Mouse (Mus musculus) midbrain, postnatal 0 days (tissue): ENCODE results near the gene Trp73. TPM values are rescaled to one million over a fixed set of nuclear protein-coding genes. Genes with fewer than 3 reads are reported as not detected.

Source experiments
- ATAC-seq: fragments of 200-750 bp; cut with Nextera tagmentation; 2 replicates; pipeline ENCODE4 v1.8.0; 2017; ENCODE audit warnings: moderate number of reproducible peaks, mild to moderate bottlenecking, moderate TSS enrichment, moderate library complexity; ENCODE audit not compliant: low FRiP score
- DNase-seq: peaks from one replicate; pipeline ENCODE4 v3.0.0-alpha.2; 2015; ENCODE audit warnings: low spot score
- H3K27ac ChIP-seq: fragments of 300-500 bp; sonication (generic); 2 replicates; pipeline ENCODE4 v1.5.1; 2014; ENCODE audit warnings: low read depth, mild to moderate bottlenecking, low read length, mixed read lengths
- H3K27me3 ChIP-seq: fragments of 300-500 bp; sonication (generic); 2 replicates; pipeline ENCODE4 v1.6.1; 2014; ENCODE audit warnings: low read length, control low read depth, mixed read lengths; ENCODE audit not compliant: insufficient read depth
- H3K36me3 ChIP-seq: fragments of 300-500 bp; sonication (generic); 2 replicates; pipeline ENCODE4 v1.6.1; 2014; ENCODE audit warnings: low read length, control low read depth, mixed read lengths; ENCODE audit not compliant: insufficient read depth
- H3K4me1 ChIP-seq: fragments of 300-500 bp; sonication (generic); 2 replicates; pipeline ENCODE4 v1.6.1; 2014; ENCODE audit warnings: mild to moderate bottlenecking, control low read depth, antibody characterized with exemption, low read length, mixed read lengths; ENCODE audit not compliant: insufficient read depth
- H3K4me2 ChIP-seq: fragments of 300-500 bp; sonication (generic); 2 replicates; pipeline ENCODE4 v1.6.1; 2014; ENCODE audit warnings: low read depth, mild to moderate bottlenecking, low read length, mixed read lengths; ENCODE audit not compliant: poor library complexity, severe bottlenecking
- H3K4me3 ChIP-seq: fragments of 300-500 bp; sonication (generic); 2 replicates; pipeline ENCODE4 v1.5.1; 2014; ENCODE audit warnings: low read depth, mild to moderate bottlenecking, low read length, moderate library complexity
- H3K9ac ChIP-seq: fragments of 300-500 bp; sonication (generic); replicated peaks from 2 replicates; pipeline ENCODE4 v1.6.1; 2014; ENCODE audit warnings: mild to moderate bottlenecking, low read length, moderate library complexity, mixed read lengths; ENCODE audit not compliant: poor library complexity, severe bottlenecking
- H3K9me3 ChIP-seq: fragments of 300-500 bp; sonication (generic); 2 replicates; pipeline ENCODE4 v1.6.1; 2016; ENCODE audit warnings: low read length, control low read depth
- CTCF ChIP-seq: IDR thresholded peaks from 2 replicates; pipeline ENCODE4 v1.5.1; 2016; ENCODE audit warnings: antibody characterized with exemption, mild to moderate bottlenecking
- WGBS: fragments of 180-500 bp; shearing (Covaris S2); extraction: QIAGEN DNeasy Blood & Tissue Kit; methylation state at CpG from one replicate; pipeline ENCODE4 v1.1.7; 2014; 5-methylcytosine and 5-hydroxymethylcytosine counted together
- polyA plus RNA-seq: library from polyadenylated mRNA; unstranded; fragments of >200 nt; fragmentation: Nextera tagmentation; extraction: Ambion mirVana; gene quantifications from 2 replicates; pipeline ENCODE4 v1.2.1, GENCODE M21; 2015
- total RNA-seq: library from RNA; depleted of rRNA; stranded (reverse); fragments of >200 nt; gene quantifications from 2 replicates; pipeline ENCODE4 v1.2.3, GENCODE M21; 2014

Gene Trp73
- total and polyA plus RNA-seq, 2 experiments from 2014 or later, result 0.49 to 0.52 TPM

DNA sequence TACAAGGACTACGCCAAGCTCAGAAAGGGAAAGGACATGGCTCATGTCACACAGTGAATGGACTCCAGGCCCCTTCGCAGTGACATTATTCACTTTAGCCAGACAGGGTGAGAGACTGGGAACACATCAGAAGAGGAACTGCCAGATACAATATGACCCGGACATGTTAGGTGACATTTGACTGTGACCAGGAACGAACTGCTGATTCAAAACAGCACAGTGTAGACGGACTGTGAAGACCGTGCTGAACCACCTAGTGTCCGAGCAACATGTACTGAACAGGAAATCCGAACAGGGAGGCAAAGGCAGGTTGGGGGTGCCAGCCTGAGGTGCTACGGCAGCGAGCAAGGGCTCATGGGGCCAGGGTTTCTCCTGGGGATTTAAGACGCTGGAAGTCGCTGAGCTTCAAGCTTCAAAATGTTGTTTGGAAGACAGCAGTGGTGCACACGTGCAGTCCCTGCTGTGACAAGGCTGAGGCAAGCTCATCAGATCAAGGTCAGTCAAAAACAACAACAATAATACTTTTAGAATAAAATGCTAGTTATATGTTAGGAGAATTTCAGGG lies 33.4 kb downstream of the Trp73 start:
- no peak overlapping the region for H3K4me2 ChIP-seq
- no peaks in the 10 kb centered on the region for H3K36me3 ChIP-seq
- WGBS, result 73% methylated on average over 13 of the region's 13 CpGs
- H3K4me1 ChIP-seq, result no peaks in the 10 kb centered on the region
- H3K4me3 ChIP-seq, result no peak overlapping the region
- peaks cover 9% of the 10 kb centered on the region for H3K27me3 ChIP-seq
- DNase-seq, result no peak
- no peak for TF ChIP-seq CTCF
- no peak for ATAC-seq
- H3K9ac ChIP-seq, result no peak overlapping the region
- no peak overlapping the region for H3K27ac ChIP-seq
- no peaks in the 10 kb centered on the region for H3K9me3 ChIP-seq

GRCm38 (mm10) chr4:154105381-154106001 lies 34.5 kb downstream of the Trp73 start:
- ATAC-seq, result no peak; the same call in 1 of the 2 replicates
- H3K4me3 ChIP-seq, result no peak overlapping the region
- no peak overlapping the region; the same call in 1 of the 2 replicates for H3K9ac ChIP-seq

DNA sequence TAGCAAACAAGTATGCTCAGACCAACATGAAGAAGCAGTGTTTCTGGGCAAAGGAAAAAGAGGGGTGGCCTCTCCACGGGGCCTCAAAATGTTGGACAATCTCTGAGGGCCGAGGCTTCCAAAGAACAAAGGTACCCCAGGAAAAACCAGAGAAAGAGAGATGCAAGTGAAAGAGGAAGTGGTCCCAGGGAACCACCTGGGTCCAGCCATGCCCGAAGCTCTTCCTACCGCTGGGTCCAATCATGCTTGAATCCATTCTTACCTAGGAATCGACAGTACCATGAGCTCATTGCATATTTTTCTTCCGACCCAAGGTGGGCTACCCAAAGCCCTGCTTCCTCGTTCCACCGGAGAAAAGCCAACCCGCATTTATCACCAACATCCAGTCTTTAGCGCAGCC lies 36.1 kb downstream of the Trp73 start:
- DNase-seq (no peak), ATAC-seq (no peak)
- H3K36me3 ChIP-seq, result no peaks in the 10 kb centered on the region
- no peak overlapping the region for H3K9ac ChIP-seq
- no peak for TF ChIP-seq CTCF
- no peak overlapping the region for H3K27ac ChIP-seq
- no peaks in the 10 kb centered on the region for H3K4me1 ChIP-seq
- H3K27me3 ChIP-seq, result peaks cover 9% of the 10 kb centered on the region
- H3K9me3 ChIP-seq, result no peaks in the 10 kb centered on the region
- H3K4me3 ChIP-seq, result no peak overlapping the region
- H3K4me2 ChIP-seq, result no peak overlapping the region
- 88% methylated on average over 10 of the region's 10 CpGs for WGBS

More at GRCm38 (mm10) chr4:154105381-154106001, 34.5 kb downstream of the Trp73 start:
- Histone ChIP-seq H3K27ac (no peak overlapping the region), H3K9me3 (no peaks in the 10 kb centered on the region), H3K4me1 (no peaks in the 10 kb centered on the region), H3K36me3 (no peaks in the 10 kb centered on the region), H3K4me2 (0 out of 2 replicates have a peak overlapping the region, but pooled peaks have one; percentile 0), H3K27me3 (peaks cover 9% of the 10 kb centered on the region)
- DNase-seq, result peak; percentile 74
- peak; percentile 80 for TF ChIP-seq CTCF
- WGBS, result 32% methylated on average over 20 of the region's 20 CpGs

GRCm38 (mm10) chr4:154103386-154103785 lies 36.6 kb downstream of the Trp73 start:
- Histone ChIP-seq H3K36me3 (no peaks in the 10 kb centered on the region), H3K4me2 (no peak overlapping the region), H3K27ac (no peak overlapping the region), H3K4me1 (no peaks in the 10 kb centered on the region), H3K9ac (no peak overlapping the region), H3K9me3 (no peaks in the 10 kb centered on the region), H3K27me3 (peaks cover 9% of the 10 kb centered on the region), H3K4me3 (no peak overlapping the region)
- no peak for TF ChIP-seq CTCF
- 72% methylated on average over 8 of the region's 8 CpGs for WGBS
- DNase-seq (no peak), ATAC-seq (no peak)

- TF ChIP-seq CTCF, result no peak
- no peak for ATAC-seq
Observed at GRCm38 (mm10) chr4:154099361-154099760, 40.6 kb downstream of the Trp73 start.

DNA sequence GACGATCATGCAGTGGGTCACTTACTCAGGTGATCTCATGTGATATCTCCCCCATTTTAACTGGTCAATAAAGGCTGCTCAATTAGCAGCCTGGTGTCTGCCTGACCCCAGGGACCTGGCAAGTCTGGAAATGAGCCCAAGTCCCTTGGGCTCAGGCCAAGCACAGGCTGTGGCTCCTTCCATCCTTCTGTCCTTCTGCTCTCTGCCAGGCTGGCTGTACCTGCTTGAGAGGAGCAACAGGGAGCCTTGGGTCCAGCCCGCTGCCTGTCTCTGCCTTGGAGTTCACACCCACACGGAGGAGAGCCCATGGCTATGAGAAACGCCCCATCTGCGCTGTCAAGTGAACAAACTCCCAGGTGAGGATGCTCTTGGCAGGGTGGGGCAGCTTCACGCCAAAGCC lies 43.9 kb downstream of the Trp73 start:
- Histone ChIP-seq H3K36me3 (no peaks in the 10 kb centered on the region), H3K27ac (no peak overlapping the region), H3K27me3 (peaks cover 5% of the 10 kb centered on the region; the same call in 1 of the 2 replicates), H3K4me1 (no peaks in the 10 kb centered on the region), H3K9ac (no peak overlapping the region), H3K9me3 (no peaks in the 10 kb centered on the region), H3K4me2 (no peak overlapping the region), H3K4me3 (no peak overlapping the region)
- 26% methylated on average over 6 of the region's 6 CpGs for WGBS
- TF ChIP-seq CTCF, result no peak
- ATAC-seq, result no peak
- no peak for DNase-seq

More at GRCm38 (mm10) chr4:154099361-154099760, 40.6 kb downstream of the Trp73 start:
- Histone ChIP-seq H3K9me3 (no peaks in the 10 kb centered on the region), H3K9ac (no peak overlapping the region), H3K4me2 (no peak overlapping the region), H3K27me3 (peaks cover 10% of the 10 kb centered on the region; the same call in 1 of the 2 replicates), H3K36me3 (no peaks in the 10 kb centered on the region), H3K4me1 (no peaks in the 10 kb centered on the region), H3K27ac (no peak overlapping the region), H3K4me3 (no peak overlapping the region)
- WGBS, result 64% methylated on average over 7 of the region's 7 CpGs
- DNase-seq, result peak; percentile 17
